Mouse (Mus musculus) forebrain, embryonic 14.5 days (tissue): ENCODE results near the gene Samsn1. TPM values are rescaled to one million over a fixed set of nuclear protein-coding genes. Genes with fewer than 3 reads are reported as not detected.

Experiments used
- ATAC-seq: fragments of 200-750 bp; cut with Nextera tagmentation; 2 replicates; pipeline ENCODE4 v1.8.0; 2017; ENCODE audit warnings: mild to moderate bottlenecking, moderate library complexity
- DNase-seq: peaks from one replicate; pipeline ENCODE4 v3.0.0-alpha.2; 2015; ENCODE audit warnings: low spot score
- H3K27ac ChIP-seq: fragments of 300-500 bp; sonication (generic); 2 replicates; pipeline ENCODE4 v1.5.1; 2014; ENCODE audit warnings: low read depth, mild to moderate bottlenecking, control low read depth, low read length, moderate library complexity
- H3K27me3 ChIP-seq: fragments of 300-500 bp; sonication (generic); replicated peaks from 2 replicates; pipeline ENCODE4 v1.6.1; 2014; ENCODE audit warnings: low read length, control low read depth, mixed read lengths; ENCODE audit not compliant: control insufficient read depth, insufficient read depth
- H3K36me3 ChIP-seq: fragments of 300-500 bp; sonication (generic); 2 replicates; pipeline ENCODE4 v1.6.1; 2014; ENCODE audit warnings: low read length, control low read depth; ENCODE audit not compliant: control insufficient read depth, insufficient read depth
- H3K4me1 ChIP-seq: fragments of 300-500 bp; sonication (generic); 2 replicates; pipeline ENCODE4 v1.6.1; 2014; ENCODE audit warnings: antibody characterized with exemption, low read length, control low read depth; ENCODE audit not compliant: control insufficient read depth, insufficient read depth
- H3K4me2 ChIP-seq: fragments of 300-500 bp; sonication (generic); 2 replicates; pipeline ENCODE4 v1.6.1; 2014; ENCODE audit warnings: mild to moderate bottlenecking, control low read depth, low read length
- H3K4me3 ChIP-seq: fragments of 300-500 bp; sonication (generic); 2 replicates; pipeline ENCODE4 v1.5.1; 2014; ENCODE audit warnings: low read depth, low read length, control low read depth
- H3K9ac ChIP-seq: fragments of 300-500 bp; sonication (generic); 2 replicates; pipeline ENCODE4 v1.6.1; 2014; ENCODE audit warnings: mild to moderate bottlenecking, low read length, control low read depth, moderate library complexity
- H3K9me3 ChIP-seq: fragments of 300-500 bp; sonication (generic); replicated peaks from 2 replicates; pipeline ENCODE4 v1.6.1; 2016; ENCODE audit warnings: low read length, control low read depth, mixed read lengths; ENCODE audit not compliant: control insufficient read depth
- WGBS: fragments of 180-500 bp; shearing (Covaris S2); extraction: QIAGEN DNeasy Blood & Tissue Kit; methylation state at CpG from one replicate; pipeline ENCODE4 v1.1.7; 2014; 5-methylcytosine and 5-hydroxymethylcytosine counted together
- polyA plus RNA-seq: library from polyadenylated mRNA; unstranded; fragments of >200 nt; fragmentation: Nextera tagmentation; extraction: Ambion mirVana; gene quantifications from 2 replicates; pipeline ENCODE4 v1.2.1, GENCODE M21; 2014

The Samsn1 gene
- polyA plus RNA-seq, 1 experiment from 2014 or later: 1.4 TPM

DNA sequence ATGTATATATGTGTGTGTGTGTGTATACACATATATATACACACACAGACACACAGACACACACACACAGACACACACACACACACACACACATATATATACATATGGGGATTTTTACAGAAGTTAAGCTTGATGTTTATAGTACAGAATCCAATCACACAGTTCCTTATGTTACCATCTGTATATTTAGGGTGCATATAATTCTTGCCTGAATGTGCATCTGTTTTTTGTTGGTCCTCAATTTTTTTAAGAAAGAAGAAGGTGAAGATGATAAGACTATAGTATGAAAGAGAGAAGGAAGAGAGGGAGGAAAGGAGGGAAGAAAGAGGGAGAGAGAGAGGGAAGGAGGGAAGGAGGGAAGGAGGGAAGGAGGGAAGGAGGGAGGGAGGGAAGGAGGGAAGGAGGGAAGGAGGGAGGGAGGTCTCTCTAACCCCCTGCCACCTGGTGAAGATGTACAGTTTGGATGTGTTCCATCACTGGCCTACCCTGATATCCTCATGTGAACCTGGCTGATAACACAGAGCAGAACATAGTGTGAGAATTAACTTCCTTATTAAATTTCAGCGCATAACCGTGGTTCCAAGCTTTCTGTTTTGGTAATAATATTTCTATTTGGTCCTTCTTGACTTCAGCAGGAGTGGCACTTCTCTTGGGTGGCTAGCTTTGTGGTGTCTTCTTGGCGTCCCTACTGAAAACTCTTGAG is 19.1 kb downstream of the Samsn1 start:
- H3K4me2 ChIP-seq: no peak overlapping the region
- DNase-seq: no peak
- H3K27ac ChIP-seq: no peak overlapping the region
- ATAC-seq: no peak
- H3K9ac ChIP-seq: no peak overlapping the region
- 90% methylated on average over 3 of the region's 3 CpGs for WGBS
- H3K4me3 ChIP-seq: no peak overlapping the region
- H3K36me3 ChIP-seq: no peaks in the 10 kb centered on the region
- H3K27me3 ChIP-seq: no peaks in the 10 kb centered on the region
- 0 out of 2 replicates have a peak, but pooled peaks cover 2% of the 10 kb centered on the region for H3K4me1 ChIP-seq
- no peaks in the 10 kb centered on the region for H3K9me3 ChIP-seq

DNA sequence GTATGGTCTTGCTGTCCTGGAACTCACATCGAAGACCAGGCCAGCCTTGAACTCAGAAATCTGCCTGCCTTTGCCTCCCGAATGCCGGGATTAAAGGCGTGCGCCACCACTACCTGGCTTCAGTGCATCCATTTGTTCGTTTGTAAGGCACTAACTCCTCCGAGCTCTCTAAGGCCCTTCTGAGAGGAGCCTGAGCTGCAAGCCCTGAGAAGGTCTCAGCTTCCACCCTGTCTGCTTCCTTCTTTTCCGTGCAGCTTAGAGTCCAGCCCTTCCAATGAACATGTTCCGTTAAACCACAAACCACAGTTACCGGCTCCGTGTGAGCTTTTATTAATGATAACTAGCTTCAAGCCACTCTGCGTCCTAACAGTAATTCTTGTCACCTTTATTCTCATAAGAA is 19.8 kb downstream of the Samsn1 start:
- H3K9ac ChIP-seq: no peak overlapping the region
- no peaks in the 10 kb centered on the region for H3K27me3 ChIP-seq
- no peak overlapping the region for H3K4me3 ChIP-seq
- H3K9me3 ChIP-seq: no peaks in the 10 kb centered on the region
- no peak overlapping the region for H3K27ac ChIP-seq
- no peak overlapping the region for H3K4me2 ChIP-seq
- DNase-seq (no peak), ATAC-seq (no peak)
- H3K36me3 ChIP-seq: no peaks in the 10 kb centered on the region
- 89% methylated on average over 12 of the region's 12 CpGs for WGBS
- 0 out of 2 replicates have a peak, but pooled peaks cover 2% of the 10 kb centered on the region for H3K4me1 ChIP-seq

GRCm38 (mm10) chr16:76001788-76002187 is 20.3 kb downstream of the Samsn1 start:
- no peaks in the 10 kb centered on the region for H3K27me3 ChIP-seq
- H3K36me3 ChIP-seq: no peaks in the 10 kb centered on the region
- no peak overlapping the region for H3K9ac ChIP-seq
- DNase-seq (peak; percentile 31), ATAC-seq (no peak)
- no peak overlapping the region for H3K4me3 ChIP-seq
- no peaks in the 10 kb centered on the region for H3K9me3 ChIP-seq
- H3K4me2 ChIP-seq: no peak overlapping the region
- 56% methylated on average over 6 of the region's 6 CpGs for WGBS
- H3K27ac ChIP-seq: no peak overlapping the region
- 0 out of 2 replicates have a peak, but pooled peaks cover 2% of the 10 kb centered on the region for H3K4me1 ChIP-seq

DNA sequence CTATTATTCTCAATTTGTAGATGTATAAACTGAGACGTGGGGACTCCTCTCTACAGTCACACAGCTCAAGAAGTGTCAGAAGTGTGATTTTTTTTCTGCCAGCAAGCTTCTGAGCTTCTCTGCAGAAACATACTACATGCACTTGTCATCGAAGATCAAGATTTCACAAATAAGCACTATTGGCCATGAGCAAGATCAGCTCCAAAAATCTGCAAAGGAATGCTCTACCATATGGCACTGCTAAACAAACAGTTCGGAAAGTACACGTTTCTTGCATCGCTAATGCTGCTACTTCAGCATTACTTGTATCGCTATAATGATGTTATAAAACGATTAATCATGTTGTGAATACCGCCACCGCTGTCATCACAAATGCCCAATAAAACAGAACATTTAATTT is 22.0 kb downstream of the Samsn1 start:
- no peaks in the 10 kb centered on the region for H3K27me3 ChIP-seq
- H3K9me3 ChIP-seq: no peaks in the 10 kb centered on the region
- ATAC-seq (peak; percentile 54; the same call in 1 of the 2 replicates), DNase-seq (peak; percentile 56)
- no peak overlapping the region for H3K9ac ChIP-seq
- no peak overlapping the region for H3K4me2 ChIP-seq
- WGBS: 82% methylated on average over 9 of the region's 9 CpGs
- 0 out of 2 replicates have a peak, but pooled peaks cover 2% of the 10 kb centered on the region for H3K4me1 ChIP-seq
- H3K27ac ChIP-seq: no peak overlapping the region
- H3K4me3 ChIP-seq: no peak overlapping the region
- H3K36me3 ChIP-seq: no peaks in the 10 kb centered on the region

DNA sequence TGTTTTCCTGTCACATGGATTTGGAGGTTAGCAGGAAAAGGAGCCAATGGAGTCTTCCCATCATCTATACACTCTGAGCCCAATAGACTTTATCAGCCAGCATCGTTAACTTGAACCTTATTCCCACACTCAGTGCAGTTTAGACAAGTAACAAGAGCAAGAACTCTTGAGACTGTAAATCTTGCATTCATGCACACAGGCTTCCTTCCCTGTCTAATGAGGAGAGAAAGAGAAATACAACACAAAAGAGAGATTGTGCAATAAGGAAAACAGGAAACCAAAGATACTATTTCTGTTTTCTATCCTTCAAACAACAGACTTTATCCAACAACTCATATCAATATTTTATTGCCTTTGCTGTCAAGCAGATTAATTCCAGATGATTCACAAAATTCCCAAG is 31.9 kb downstream of the Samsn1 start:
- no peak overlapping the region for H3K27ac ChIP-seq
- H3K4me1 ChIP-seq: no peaks in the 10 kb centered on the region
- H3K27me3 ChIP-seq: no peaks in the 10 kb centered on the region
- H3K9ac ChIP-seq: no peak overlapping the region
- no peak for ATAC-seq
- 61% methylated on average over 1 of the region's 1 CpGs for WGBS
- no peak overlapping the region for H3K4me2 ChIP-seq
- no peaks in the 10 kb centered on the region for H3K36me3 ChIP-seq
- no peak overlapping the region for H3K4me3 ChIP-seq
- no peak for DNase-seq
- H3K9me3 ChIP-seq: no peaks in the 10 kb centered on the region

- Histone ChIP-seq H3K36me3 (no peaks in the 10 kb centered on the region), H3K4me1 (no peaks in the 10 kb centered on the region), H3K9me3 (peaks cover 7% of the 10 kb centered on the region; the same call in 1 of the 2 replicates), H3K27me3 (no peaks in the 10 kb centered on the region), H3K4me3 (no peak overlapping the region), H3K9ac (no peak overlapping the region), H3K4me2 (no peak overlapping the region), H3K27ac (no peak overlapping the region)
- no peak for ATAC-seq
- DNase-seq: no peak
- 81% methylated on average over 1 of the region's 1 CpGs for WGBS
Observed at GRCm38 (mm10) chr16:75983831-75984230, 38.2 kb downstream of the Samsn1 start.

DNA sequence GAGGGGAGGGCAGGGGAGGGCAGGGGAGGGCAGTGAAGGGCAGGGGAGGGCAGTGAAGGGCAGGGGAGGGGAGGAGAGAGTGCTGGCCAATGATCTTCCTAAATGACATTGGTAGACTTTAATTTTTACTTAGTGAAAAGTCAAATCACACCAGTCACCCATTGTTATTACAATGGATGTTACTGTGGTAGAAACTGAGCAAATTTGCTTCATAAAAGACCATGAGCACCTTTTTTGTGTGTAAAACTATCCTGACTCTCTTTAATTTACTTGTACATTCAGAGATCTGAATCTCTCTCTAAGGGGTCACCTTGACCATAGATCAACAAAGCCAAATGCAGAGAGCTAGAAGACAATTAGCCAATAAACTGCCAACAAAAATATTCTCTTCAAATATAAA is 42.7 kb downstream of the Samsn1 start:
- Histone ChIP-seq H3K4me2 (no peak overlapping the region), H3K9me3 (peaks cover 5% of the 10 kb centered on the region; the same call in 1 of the 2 replicates), H3K27me3 (no peaks in the 10 kb centered on the region), H3K36me3 (no peaks in the 10 kb centered on the region), H3K27ac (no peak overlapping the region), H3K9ac (no peak overlapping the region), H3K4me1 (no peaks in the 10 kb centered on the region), H3K4me3 (no peak overlapping the region)
- DNase-seq (no peak), ATAC-seq (no peak)

- H3K27ac ChIP-seq: no peak overlapping the region
- H3K4me1 ChIP-seq: no peaks in the 10 kb centered on the region
- H3K4me2 ChIP-seq: no peak overlapping the region
- H3K27me3 ChIP-seq: no peaks in the 10 kb centered on the region
- no peaks in the 10 kb centered on the region for H3K36me3 ChIP-seq
- peak; percentile 21 for DNase-seq
- no peak overlapping the region for H3K9ac ChIP-seq
- H3K4me3 ChIP-seq: no peak overlapping the region
- WGBS: 94% methylated on average over 5 of the region's 5 CpGs
- no peaks in the 10 kb centered on the region for H3K9me3 ChIP-seq
- no peak for ATAC-seq
Observed at GRCm38 (mm10) chr16:75977798-75978197, 44.3 kb downstream of the Samsn1 start.

DNA sequence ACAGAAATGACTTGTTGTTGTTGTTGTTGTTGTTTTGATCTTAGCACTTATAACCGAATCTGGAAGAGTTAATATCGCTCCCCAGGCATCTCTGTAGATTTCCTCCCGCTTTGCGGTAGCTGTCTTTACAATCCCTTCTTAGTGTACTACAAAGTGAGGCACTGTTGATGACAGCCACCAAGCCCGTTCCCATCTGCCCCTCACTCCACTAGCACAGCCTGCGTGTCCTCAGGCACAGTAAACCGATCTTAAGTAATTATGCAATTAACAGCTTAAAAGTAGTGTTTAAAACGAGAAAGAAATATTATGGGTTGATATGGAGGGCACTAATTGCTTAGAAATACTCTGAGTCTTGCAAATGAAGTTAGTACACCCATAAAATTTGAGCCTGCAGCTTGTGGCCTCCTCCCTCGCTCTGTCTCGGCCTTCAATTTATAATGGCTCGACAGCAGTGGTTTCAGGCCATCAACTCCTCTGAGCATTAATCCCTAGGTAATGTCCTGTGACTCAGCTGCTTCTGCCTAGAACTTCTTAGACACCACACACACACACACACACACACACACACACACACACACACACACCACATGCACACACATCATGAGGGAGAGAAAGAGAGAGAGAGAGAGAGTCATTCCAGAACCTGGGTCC is 46.3 kb downstream of the Samsn1 start:
- Histone ChIP-seq H3K27me3 (no peaks in the 10 kb centered on the region), H3K27ac (no peak overlapping the region), H3K9me3 (no peaks in the 10 kb centered on the region), H3K9ac (no peak overlapping the region), H3K4me2 (no peak overlapping the region), H3K4me3 (no peak overlapping the region), H3K4me1 (no peaks in the 10 kb centered on the region), H3K36me3 (no peaks in the 10 kb centered on the region)
- no peak for DNase-seq
- no peak for ATAC-seq
- 78% methylated on average over 11 of the region's 11 CpGs for WGBS
